Mouse (Mus musculus) bone marrow macrophage, adult 2 months (primary cell): ENCODE data around the gene H2-D1. TPM values are rescaled to one million over a fixed set of nuclear protein-coding genes. Genes with fewer than 3 reads are reported as not detected.

Source experiments
- H3K27ac ChIP-seq: 2 replicates; pipeline ENCODE4 v1.5.1; 2012; ENCODE audit warnings: low read depth, low read length; ENCODE audit not compliant: insufficient read depth
- H3K4me1 ChIP-seq: 2 replicates; pipeline ENCODE4 v1.6.1; 2012; ENCODE audit warnings: low read length; ENCODE audit not compliant: control insufficient read depth, insufficient read depth
- H3K4me3 ChIP-seq: 2 replicates; pipeline ENCODE4 v1.5.1; 2012; ENCODE audit warnings: mild to moderate bottlenecking, low read length, moderate library complexity; ENCODE audit not compliant: insufficient read depth
- CTCF ChIP-seq: IDR thresholded peaks from 2 replicates; pipeline ENCODE4 v1.5.1; 2012; ENCODE audit warnings: low read depth, mild to moderate bottlenecking, low read length, moderate library complexity
- POLR2A ChIP-seq: IDR thresholded peaks from 2 replicates; pipeline ENCODE4 v1.6.1; 2012; ENCODE audit warnings: mild to moderate bottlenecking, low read depth, low read length, borderline replicate concordance
- polyA plus RNA-seq: library from polyadenylated mRNA; stranded (reverse); fragments of >200 nt; gene quantifications from 2 replicates; pipeline ENCODE4 v1.2.4, GENCODE M21; 2012; ENCODE audit not compliant: missing spikeins, insufficient read depth, insufficient read length

H2-D1 gene
- polyA plus RNA-seq, 1 experiment: 2,856 TPM

DNA sequence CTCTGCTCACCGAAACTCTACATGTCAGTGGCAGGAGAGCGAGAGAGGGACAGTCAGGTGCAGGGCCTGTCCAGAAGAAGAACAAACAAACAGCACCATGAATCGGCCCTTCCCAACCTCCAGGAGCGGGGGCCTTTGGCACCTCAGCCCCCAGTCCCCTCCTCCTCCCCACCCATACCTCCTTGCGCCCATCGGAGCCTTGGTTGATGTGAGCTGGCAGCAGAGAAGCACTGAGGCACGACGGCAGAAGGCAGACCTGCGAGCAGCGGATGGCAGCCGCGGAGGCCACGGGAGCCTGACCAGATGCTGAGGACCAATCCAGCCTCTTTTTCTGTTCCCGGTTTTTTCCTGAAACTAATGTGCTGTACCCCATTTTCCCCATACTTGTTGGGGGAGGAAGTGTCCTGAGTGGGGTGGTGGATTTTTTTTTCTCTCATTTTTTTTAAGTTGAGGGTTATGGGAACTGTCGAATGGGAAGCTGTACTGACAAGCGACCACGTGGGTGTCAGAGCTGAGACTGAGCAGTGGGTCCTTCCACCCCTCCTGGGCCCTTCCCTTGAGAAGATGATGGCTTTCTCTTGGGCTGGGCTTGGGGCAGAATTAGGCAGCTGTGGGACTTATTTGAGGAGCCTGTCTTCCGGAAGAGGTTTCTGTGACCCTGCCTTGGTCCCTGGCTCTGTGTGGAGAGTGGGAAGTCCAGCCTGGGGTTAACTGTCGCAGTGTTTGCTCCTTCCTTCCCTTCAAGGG lies 12.9 kb upstream of the H2-D1 start:
- no peak overlapping the region for H3K4me3 ChIP-seq
- TF ChIP-seq POLR2A: no peak
- no peak for TF ChIP-seq CTCF
- peaks cover 24% of the 10 kb centered on the region for H3K4me1 ChIP-seq
- no peak overlapping the region for H3K27ac ChIP-seq

DNA sequence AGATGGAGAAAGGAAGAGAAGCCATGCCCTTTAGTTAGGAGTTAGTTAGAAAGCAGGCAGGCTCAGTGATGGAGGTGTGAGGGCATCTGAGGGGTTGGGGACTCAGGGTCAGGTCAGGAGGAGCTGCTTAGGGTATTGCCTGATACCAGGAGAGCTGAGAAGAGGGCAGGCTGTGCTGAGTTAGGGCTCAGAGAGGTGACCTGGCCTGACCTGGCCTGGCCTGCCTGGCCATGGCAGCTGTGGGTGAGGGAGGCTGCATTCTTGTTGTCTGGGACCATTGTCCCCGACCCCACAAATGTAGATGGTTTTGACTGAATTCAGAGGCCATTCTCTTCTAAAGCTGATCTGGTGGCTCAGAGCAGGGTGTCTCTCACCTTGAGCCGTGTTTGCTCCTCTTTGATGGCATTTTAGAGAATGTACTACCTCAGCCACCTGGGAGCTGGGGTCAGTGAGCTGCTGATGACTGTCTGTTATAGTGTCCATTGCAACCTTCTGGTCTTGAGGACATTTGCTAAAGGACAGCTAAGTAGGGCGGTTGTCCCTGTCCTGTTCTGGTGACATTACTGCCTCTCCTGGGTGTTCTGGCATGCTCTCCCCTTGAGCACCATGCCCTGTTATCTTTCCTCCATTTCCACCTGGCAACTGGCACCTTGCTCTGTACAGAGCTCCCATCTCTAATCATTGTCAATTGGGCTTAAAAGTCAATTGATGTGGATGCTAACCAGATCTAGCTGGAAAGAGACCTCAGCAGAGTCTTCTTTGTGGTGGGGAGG lies 12.0 kb upstream of the H2-D1 start:
- Histone ChIP-seq H3K4me3 (no peak overlapping the region), H3K27ac (no peak overlapping the region), H3K4me1 (peaks cover 23% of the 10 kb centered on the region)
- TF ChIP-seq POLR2A: no peak
- TF ChIP-seq CTCF: no peak

DNA sequence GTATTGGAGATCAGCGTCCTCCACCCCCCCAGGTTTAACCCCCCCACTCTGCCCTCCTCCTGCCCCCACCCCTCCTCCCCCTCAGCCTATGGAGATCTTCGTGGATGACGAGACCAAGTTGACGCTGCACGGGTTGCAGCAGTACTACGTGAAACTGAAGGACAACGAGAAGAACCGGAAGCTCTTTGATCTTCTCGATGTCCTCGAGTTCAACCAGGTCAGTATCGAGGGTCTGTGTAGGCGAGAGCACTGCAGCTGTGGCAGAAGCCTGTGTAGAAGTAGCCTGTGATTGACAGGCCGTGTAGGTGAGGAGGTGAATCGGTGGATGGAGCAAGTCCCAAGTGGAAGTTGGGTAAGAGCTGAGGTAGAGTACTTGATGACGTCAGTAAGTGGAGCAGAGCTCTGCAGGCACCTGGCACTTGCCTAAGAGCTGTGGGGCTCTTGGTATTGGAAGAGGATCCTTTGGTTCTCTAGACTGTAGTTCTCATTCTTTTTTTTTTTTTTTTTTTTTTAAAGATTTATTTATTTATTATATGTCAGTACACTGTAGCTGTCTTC lies 11.3 kb upstream of the H2-D1 start:
- peaks cover 21% of the 10 kb centered on the region for H3K4me1 ChIP-seq
- H3K4me3 ChIP-seq: no peak overlapping the region
- H3K27ac ChIP-seq: no peak overlapping the region
- TF ChIP-seq POLR2A: no peak
- no peak for TF ChIP-seq CTCF

DNA sequence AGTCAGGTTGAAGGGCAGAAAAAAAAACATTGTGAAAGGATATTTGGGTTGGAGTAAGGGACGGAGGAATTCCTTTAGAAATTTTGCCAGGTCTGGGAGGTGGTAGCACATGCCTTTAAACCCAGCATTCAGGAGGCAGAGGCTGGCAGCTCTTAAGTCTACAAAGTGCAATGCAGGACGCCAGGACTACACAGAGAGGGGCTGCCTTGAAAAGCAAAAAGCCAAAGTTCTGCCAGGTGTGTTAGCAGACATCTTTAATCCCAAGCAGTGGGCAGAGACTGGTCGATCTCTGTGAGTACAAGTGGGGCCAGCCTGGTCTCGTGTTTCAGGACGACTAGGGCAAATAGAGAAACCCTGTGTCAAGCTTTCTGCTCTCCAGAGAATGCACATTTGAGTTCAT lies 10.5 kb upstream of the H2-D1 start:
- H3K27ac ChIP-seq: no peak overlapping the region
- H3K4me1 ChIP-seq: peaks cover 19% of the 10 kb centered on the region
- H3K4me3 ChIP-seq: no peak overlapping the region
- TF ChIP-seq CTCF: no peak
- no peak for TF ChIP-seq POLR2A

DNA sequence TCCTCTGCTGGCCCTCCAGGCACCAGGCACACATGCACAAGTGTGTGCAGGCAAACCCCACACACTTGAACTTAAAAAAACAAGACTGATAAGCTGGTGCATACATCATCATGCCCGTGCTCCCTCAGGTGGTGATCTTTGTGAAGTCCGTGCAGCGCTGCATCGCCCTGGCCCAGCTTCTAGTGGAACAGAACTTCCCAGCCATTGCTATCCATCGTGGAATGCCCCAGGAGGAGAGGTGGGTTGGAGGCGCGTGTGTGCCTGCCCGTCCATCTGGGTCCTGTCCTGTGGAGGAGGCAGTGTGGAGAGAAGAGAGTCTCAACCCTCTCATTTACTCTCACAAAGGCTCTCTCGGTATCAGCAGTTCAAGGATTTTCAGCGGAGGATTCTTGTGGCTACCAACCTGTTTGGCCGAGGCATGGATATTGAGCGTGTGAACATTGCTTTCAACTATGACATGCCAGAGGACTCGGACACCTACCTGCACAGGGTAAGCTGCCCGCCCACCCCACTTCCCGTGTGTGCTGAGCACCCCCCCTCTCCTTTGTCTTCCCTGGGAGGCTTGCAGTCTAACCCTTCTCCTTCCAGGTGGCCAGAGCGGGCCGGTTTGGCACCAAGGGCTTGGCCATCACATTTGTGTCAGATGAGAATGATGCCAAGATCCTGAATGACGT lies 9.8 kb upstream of the H2-D1 start:
- TF ChIP-seq POLR2A: no peak
- TF ChIP-seq CTCF: no peak
- no peak overlapping the region for H3K4me3 ChIP-seq
- H3K27ac ChIP-seq: no peak overlapping the region
- peaks cover 22% of the 10 kb centered on the region for H3K4me1 ChIP-seq

DNA sequence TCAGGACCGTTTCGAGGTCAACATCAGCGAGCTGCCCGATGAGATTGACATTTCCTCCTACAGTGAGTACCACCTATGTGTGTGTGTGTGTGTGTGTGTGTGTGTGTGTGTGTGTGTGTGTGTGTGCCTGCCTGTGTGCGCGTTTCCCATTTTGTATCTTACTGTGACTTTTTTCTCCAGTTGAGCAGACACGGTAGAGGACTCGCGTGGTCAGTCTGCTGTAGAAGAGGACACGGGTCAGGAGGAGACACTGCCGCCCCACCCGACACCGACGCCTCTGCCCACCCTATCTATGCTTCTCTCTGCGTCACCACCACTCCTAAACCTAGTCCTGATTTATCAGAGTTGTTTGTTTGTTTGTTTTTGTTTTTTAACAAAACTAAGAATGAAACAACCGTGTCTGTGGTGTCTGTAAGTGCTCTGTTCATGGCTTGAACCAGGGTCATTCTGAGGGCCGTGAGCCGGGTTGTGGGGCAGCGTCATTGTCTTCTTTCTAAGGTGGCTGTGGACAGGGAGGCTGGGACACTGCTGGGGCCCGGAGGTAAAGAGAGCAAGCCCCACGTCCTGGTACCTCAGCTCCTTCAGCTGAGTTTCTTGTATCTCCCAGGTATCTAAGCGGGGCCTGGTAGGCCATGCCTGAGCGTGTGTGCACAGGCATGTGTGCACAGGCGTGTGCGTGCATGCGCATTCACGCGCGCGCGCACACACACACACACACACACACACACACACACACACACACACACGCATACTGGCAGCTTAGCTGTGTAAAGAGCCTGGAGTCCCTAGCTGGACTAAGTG lies 9.0 kb upstream of the H2-D1 start:
- no peak for TF ChIP-seq CTCF
- TF ChIP-seq POLR2A: no peak
- peaks cover 23% of the 10 kb centered on the region for H3K4me1 ChIP-seq
- no peak overlapping the region for H3K27ac ChIP-seq
- no peak overlapping the region for H3K4me3 ChIP-seq

DNA sequence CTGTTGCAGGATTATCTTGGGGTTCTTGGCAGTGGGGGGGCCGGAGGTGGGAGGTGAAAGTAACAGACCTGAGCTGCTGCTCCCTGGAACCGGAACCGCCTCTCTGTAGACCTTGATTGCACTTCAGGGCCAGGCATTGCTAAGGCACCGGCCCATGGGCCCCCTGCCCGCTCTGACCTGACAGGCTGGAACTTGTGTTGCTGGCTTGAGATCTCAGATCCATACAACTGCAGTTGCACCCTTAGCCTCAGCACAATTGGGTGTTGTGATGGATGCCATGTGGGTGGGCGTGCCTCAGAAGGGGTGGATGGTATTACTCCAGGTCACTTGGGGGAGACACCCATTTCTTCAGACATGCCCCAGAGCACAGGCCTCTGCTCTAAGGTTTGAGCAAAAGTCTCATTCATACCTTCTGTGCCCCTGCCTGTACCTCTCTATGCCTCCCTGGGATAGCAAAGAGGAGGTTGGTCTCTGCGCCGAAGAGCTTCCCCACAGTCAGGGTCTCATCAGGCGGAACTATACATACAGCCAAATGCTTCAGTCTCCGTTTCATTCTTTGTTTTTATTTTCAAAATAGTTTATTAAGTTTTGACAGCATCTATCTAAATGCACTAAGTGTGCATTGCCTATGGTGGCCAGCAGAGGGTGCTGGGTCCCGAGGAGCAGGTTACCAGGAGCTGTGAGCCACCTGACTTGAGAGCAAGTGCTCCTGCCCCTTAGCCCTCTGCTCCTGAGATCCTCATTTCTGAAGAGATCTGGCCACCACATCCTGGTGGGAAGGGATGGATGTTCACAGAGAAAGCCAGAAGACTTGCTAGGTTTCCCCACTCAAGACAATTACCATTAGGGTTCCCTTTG lies 8.1 kb upstream of the H2-D1 start:
- H3K27ac ChIP-seq: no peak overlapping the region
- TF ChIP-seq POLR2A (no peak), CTCF (peak; percentile 84)
- H3K4me3 ChIP-seq: no peak overlapping the region
- H3K4me1 ChIP-seq: peaks cover 29% of the 10 kb centered on the region

DNA sequence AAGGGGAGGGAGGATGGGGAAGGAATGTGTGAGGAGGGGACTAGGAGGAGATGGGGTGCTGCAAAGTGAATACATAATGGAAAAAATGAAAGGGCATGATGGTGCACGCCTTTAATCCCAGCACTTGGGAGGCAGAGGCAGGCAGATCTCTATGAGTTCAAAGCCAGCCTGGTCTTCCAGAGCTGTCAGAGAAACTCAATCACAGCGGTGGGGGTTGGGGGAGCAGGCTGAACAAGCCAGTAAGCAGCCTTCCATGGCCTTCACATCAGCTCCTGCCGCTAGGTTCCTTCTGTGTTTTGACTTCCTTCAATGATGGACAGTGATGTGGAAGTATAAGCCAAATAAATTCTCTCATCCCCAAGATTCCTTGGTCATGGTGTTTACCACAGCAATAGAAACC lies 7.2 kb upstream of the H2-D1 start:
- TF ChIP-seq POLR2A (no peak), CTCF (no peak)
- Histone ChIP-seq H3K27ac (peak overlapping the region; percentile 5; the same call in 1 of the 2 replicates), H3K4me3 (no peak overlapping the region), H3K4me1 (peaks cover 35% of the 10 kb centered on the region)
